Mouse (Mus musculus) CH12.LX (cell line): ENCODE data around the gene En1. TPM values are rescaled to one million over a fixed set of nuclear protein-coding genes. Genes with fewer than 3 reads are reported as not detected.

Source experiments
- DNase-seq: peaks from one replicate; pipeline ENCODE4 v3.0.0-alpha.2; 2013; ENCODE audit errors: extremely low read depth
- H3K27ac ChIP-seq: 2 replicates; pipeline ENCODE4 v1.5.1; 2012; ENCODE audit warnings: low read depth, mild to moderate bottlenecking, control low read depth, moderate library complexity; ENCODE audit not compliant: insufficient read depth
- H3K27me3 ChIP-seq: replicated peaks from 2 replicates; pipeline ENCODE3; 2012; ENCODE audit warnings: inconsistent platforms
- H3K36me3 ChIP-seq, 2 experiments: replicated peaks in 1 of 2; 2 replicates each; pipeline versions ENCODE3 to v1.6.1; 2012; ENCODE audit warnings: inconsistent platforms in 1 of 2, low read length in 1 of 2, mild to moderate bottlenecking in 1 of 2, mixed read lengths in 1 of 2, moderate library complexity in 1 of 2; ENCODE audit not compliant: control insufficient read depth in 1 of 2, insufficient read depth in 1 of 2
- H3K4me1 ChIP-seq, 2 experiments: 2 replicates each; pipeline ENCODE4 v1.6.1; 2012; ENCODE audit warnings: inconsistent platforms in 1 of 2, moderate library complexity in 1 of 2; ENCODE audit not compliant: insufficient read depth in 2 of 2, control insufficient read depth in 1 of 2
- H3K4me2 ChIP-seq: 2 replicates; pipeline ENCODE4 v1.6.1; 2012; ENCODE audit warnings: low read depth, mild to moderate bottlenecking, control low read depth; ENCODE audit not compliant: poor library complexity, insufficient read depth, severe bottlenecking
- H3K4me3 ChIP-seq, 3 experiments: fragments of 150-350 bp in 1 of 3; sonication (generic) in 1 of 3; replicated peaks in 1 of 3; 2 replicates each; pipeline versions ENCODE3 to v1.5.1; 2011 to 2012; ENCODE audit warnings: low read depth in 2 of 3, low read length in 2 of 3, mild to moderate bottlenecking in 2 of 3, moderate library complexity in 2 of 3, control low read depth in 1 of 3, improper control_type of control experiment in 1 of 3, inconsistent platforms in 1 of 3, mixed read lengths in 1 of 3; ENCODE audit not compliant: poor library complexity in 1 of 3
- H3K79me2 ChIP-seq: replicated peaks from 2 replicates; pipeline ENCODE4 v1.6.1; 2012; ENCODE audit warnings: mild to moderate bottlenecking, moderate library complexity; ENCODE audit not compliant: control insufficient read depth, poor library complexity, insufficient read depth, severe bottlenecking; ENCODE audit errors: extremely low read depth
- H3K9ac ChIP-seq: 2 replicates; pipeline ENCODE4 v1.6.1; 2012; ENCODE audit warnings: low read depth, mild to moderate bottlenecking, control low read depth, moderate library complexity; ENCODE audit not compliant: insufficient read depth
- H3K9me3 ChIP-seq: replicated peaks from 2 replicates; pipeline ENCODE3; 2012; ENCODE audit warnings: low read length, inconsistent platforms, mixed read lengths
- CHD1 ChIP-seq: IDR thresholded peaks from 2 replicates; pipeline ENCODE4 v1.6.1; 2012; ENCODE audit warnings: low read depth, low read length, improper control_type of control experiment, inconsistent platforms
- CHD2 ChIP-seq: IDR thresholded peaks from 2 replicates; pipeline ENCODE4 v1.6.1; 2011; ENCODE audit warnings: low read length, improper control_type of control experiment
- CTCF ChIP-seq, 2 experiments: IDR thresholded peaks in 1 of 2; conservative IDR thresholded peaks in 1 of 2; 2 replicates each; pipeline ENCODE4 v1.5.1; 2011 to 2012; ENCODE audit warnings: low read depth in 2 of 2, low read length in 2 of 2, improper control_type of control experiment in 1 of 2, inconsistent platforms in 1 of 2, mild to moderate bottlenecking in 1 of 2, moderate library complexity in 1 of 2
- HCFC1 ChIP-seq: IDR thresholded peaks from 2 replicates; pipeline ENCODE4 v1.6.1; 2012; ENCODE audit warnings: low read depth, mild to moderate bottlenecking, inconsistent platforms, low read length, improper control_type of control experiment
- JUN ChIP-seq: IDR thresholded peaks from 2 replicates; pipeline ENCODE4 v1.6.1; 2011; ENCODE audit warnings: low read depth, mild to moderate bottlenecking, low read length, improper control_type of control experiment, moderate library complexity; ENCODE audit not compliant: insufficient read depth
- MEF2A ChIP-seq: IDR thresholded peaks from 2 replicates; pipeline ENCODE4 v1.6.1; 2014; ENCODE audit warnings: low read depth, mild to moderate bottlenecking, inconsistent platforms, low read length, improper control_type of control experiment, borderline replicate concordance
- MXI1 ChIP-seq: IDR thresholded peaks from 2 replicates; pipeline ENCODE4 v1.6.1; 2011; ENCODE audit warnings: mild to moderate bottlenecking, low read depth, low read length, improper control_type of control experiment
- MYC ChIP-seq: IDR thresholded peaks from 2 replicates; pipeline ENCODE4 v1.6.1; 2011; ENCODE audit warnings: low read depth, mild to moderate bottlenecking, improper control_type of control experiment, low read length
- NELFE ChIP-seq: IDR thresholded peaks from 2 replicates; pipeline ENCODE4 v1.6.1; 2011; ENCODE audit warnings: low read depth, low read length, improper control_type of control experiment
- NRF1 ChIP-seq: IDR thresholded peaks from 2 replicates; pipeline ENCODE4 v1.6.1; 2014; ENCODE audit warnings: low read depth, mild to moderate bottlenecking, inconsistent platforms, low read length, improper control_type of control experiment, moderate library complexity
- PAX5 ChIP-seq: IDR thresholded peaks from 2 replicates; pipeline ENCODE4 v1.6.1; 2012; ENCODE audit warnings: low read length, inconsistent platforms, mixed read lengths
- POLR2A ChIP-seq: IDR thresholded peaks from 2 replicates; pipeline ENCODE4 v1.6.1; 2011; ENCODE audit warnings: low read depth, mild to moderate bottlenecking, improper control_type of control experiment, low read length
- RAD21 ChIP-seq: IDR thresholded peaks from 2 replicates; pipeline ENCODE4 v1.6.1; 2011; ENCODE audit warnings: low read depth, mild to moderate bottlenecking, low read length, improper control_type of control experiment, moderate library complexity
- RCOR1 ChIP-seq: conservative IDR thresholded peaks from 2 replicates; pipeline ENCODE4 v1.6.1; 2012; ENCODE audit warnings: low read depth, mild to moderate bottlenecking, inconsistent platforms, low read length, improper control_type of control experiment
- TBP ChIP-seq: conservative IDR thresholded peaks from 2 replicates; pipeline ENCODE4 v1.6.1; 2011; ENCODE audit warnings: low read depth, low read length, improper control_type of control experiment
- TCF12 ChIP-seq: IDR thresholded peaks from 2 replicates; pipeline ENCODE4 v1.6.1; 2014; ENCODE audit warnings: low read depth, mild to moderate bottlenecking, inconsistent platforms, low read length, improper control_type of control experiment
- UBTF ChIP-seq: IDR thresholded peaks from 2 replicates; pipeline ENCODE4 v1.6.1; 2012; ENCODE audit warnings: low read depth, mild to moderate bottlenecking, inconsistent platforms, low read length, improper control_type of control experiment, moderate library complexity
- ZKSCAN1 ChIP-seq: IDR thresholded peaks from 2 replicates; pipeline ENCODE4 v1.6.1; 2012; ENCODE audit warnings: low read depth, inconsistent platforms, low read length, improper control_type of control experiment, borderline replicate concordance
- ZMIZ1 ChIP-seq: IDR thresholded peaks from 2 replicates; pipeline ENCODE4 v1.6.1; 2012; ENCODE audit warnings: low read depth, mild to moderate bottlenecking, inconsistent platforms, low read length, improper control_type of control experiment
- ZNF384 ChIP-seq: IDR thresholded peaks from 2 replicates; pipeline ENCODE4 v1.6.1; 2012; ENCODE audit warnings: low read depth, low read length, improper control_type of control experiment, inconsistent platforms
- dilution Hi-C: fragments of 300-500 bp; cut with MboI; formaldehyde crosslinking; loops from 2 replicates; pipeline ENCODE4 v1.14.3; 2020; ENCODE audit warnings: low sequenced_read_pairs; ENCODE audit not compliant: extremely low pct_unique_long_range_greater_than_20kb, extremely low pct_ligation_motif_present
- in situ Hi-C: fragments of 300-500 bp; cut with MboI; formaldehyde crosslinking; loops from 3 replicates; pipeline ENCODE4 v1.14.3; 2019; ENCODE audit warnings: low sequenced_read_pairs, low pct_ligation_motif_present, low pct_unique_long_range_greater_than_20kb, mixed read lengths
- polyA plus RNA-seq: library from polyadenylated mRNA; unstranded; fragments of >175 nt; gene quantifications from 2 replicates; pipeline ENCODE4 v1.2.1, GENCODE M21; 2012; ENCODE audit warnings: low read depth; ENCODE audit not compliant: insufficient read length
- total RNA-seq, 2 experiments: library from RNA; depleted of rRNA; stranded (reverse); fragments of 300-350 nt in 1 of 2; fragments of >200 nt in 1 of 2; gene quantifications; 2 replicates each; pipeline ENCODE4 v1.2.3; 2012 to 2014

Gene En1
- total and polyA plus RNA-seq, 3 experiments = not detected

- Histone ChIP-seq H3K4me1 (no peaks in the 10 kb centered on the region), H3K27ac (no peak overlapping the region), H3K9ac (no peak overlapping the region), H3K27me3 (no peaks in the 10 kb centered on the region), H3K79me2 (no peaks in the 10 kb centered on the region), H3K4me2 (no peak overlapping the region), H3K9me3 (peaks cover 11% of the 10 kb centered on the region), H3K4me3 (no peak overlapping the region), H3K36me3 (no peaks in the 10 kb centered on the region)
- in situ Hi-C loops (no loop called here), dilution Hi-C loops (no loop called here)
- DNase-seq = no peak
- TF ChIP-seq ZNF384 (no peak), PAX5 (no peak), JUN (no peak)
These were observed 1.4 kb downstream of the En1 start for GRCm38 (mm10) chr1:120603656-120604051.

GRCm38 (mm10) chr1:120604431-120605142, 2.4 kb downstream of the En1 start:
- H3K9ac ChIP-seq = no peak overlapping the region
- no peaks in the 10 kb centered on the region for H3K79me2 ChIP-seq
- in situ Hi-C loops = no loop called here
- H3K4me2 ChIP-seq = no peak overlapping the region
- dilution Hi-C loops = no loop called here
- no peak for TF ChIP-seq RCOR1
- TF ChIP-seq MEF2A = no peak
- no peak for TF ChIP-seq NRF1
- TF ChIP-seq TCF12 = no peak
- TF ChIP-seq NELFE = no peak
- TF ChIP-seq MYC = no peak
- no peak for TF ChIP-seq POLR2A
- TF ChIP-seq RAD21 = no peak
- TF ChIP-seq HCFC1 = no peak
- TF ChIP-seq CHD2 = no peak
- no peak for TF ChIP-seq CHD1
- no peak for TF ChIP-seq UBTF
- no peak for TF ChIP-seq ZMIZ1
- TF ChIP-seq MXI1 = no peak
- no peak for TF ChIP-seq CTCF (conservative IDR thresholded peaks at IDR 0.05 in 1 of 2, IDR thresholded peaks at IDR 0.05 in 1 of 2; ENCODE audit: low read depth in 2 of 2, low read length in 2 of 2)
- no peak for TF ChIP-seq TBP
- TF ChIP-seq ZKSCAN1 = no peak
- H3K4me3 ChIP-seq = no peak overlapping the region
- DNase-seq = no peak
- H3K27me3 ChIP-seq = no peaks in the 10 kb centered on the region
- no peak overlapping the region for H3K27ac ChIP-seq
- no peaks in the 10 kb centered on the region for H3K4me1 ChIP-seq
- H3K9me3 ChIP-seq = peaks cover 11% of the 10 kb centered on the region
- H3K36me3 ChIP-seq = no peaks in the 10 kb centered on the region
